Mouse (Mus musculus) limb, embryonic 13.5 days (tissue): ENCODE results near the gene Adcyap1r1. TPM values are rescaled to one million over a fixed set of nuclear protein-coding genes. Genes with fewer than 3 reads are reported as not detected.
A peak's percentile ranks its signal among the peaks of the same experiment; 100 is the strongest.

Source experiments
- ATAC-seq: fragments of 200-750 bp; cut with Nextera tagmentation; 2 replicates; pipeline ENCODE4 v1.8.0; 2017; ENCODE audit warnings: low read depth, moderate number of reproducible peaks, moderate TSS enrichment; ENCODE audit not compliant: low FRiP score
- H3K27ac ChIP-seq: fragments of 300-500 bp; sonication (generic); 2 replicates; pipeline ENCODE4 v1.5.1; 2015; ENCODE audit warnings: inconsistent platforms, mild to moderate bottlenecking, moderate library complexity
- H3K27me3 ChIP-seq: fragments of 300-500 bp; sonication (generic); 2 replicates; pipeline ENCODE4 v1.6.1; 2015; ENCODE audit warnings: mild to moderate bottlenecking, inconsistent platforms
- H3K36me3 ChIP-seq: fragments of 300-500 bp; sonication (generic); 2 replicates; pipeline ENCODE4 v1.6.1; 2015; ENCODE audit warnings: inconsistent platforms, mild to moderate bottlenecking, moderate library complexity
- H3K4me1 ChIP-seq: fragments of 300-500 bp; sonication (generic); 2 replicates; pipeline ENCODE4 v1.6.1; 2015; ENCODE audit warnings: inconsistent platforms
- H3K4me2 ChIP-seq: fragments of 300-500 bp; sonication (generic); replicated peaks from 2 replicates; pipeline ENCODE4 v1.6.1; 2015; ENCODE audit warnings: inconsistent platforms, mild to moderate bottlenecking, moderate library complexity
- H3K4me3 ChIP-seq: fragments of 300-500 bp; sonication (generic); 2 replicates; pipeline ENCODE4 v1.5.1; 2015; ENCODE audit warnings: moderate library complexity, mild to moderate bottlenecking, inconsistent platforms
- H3K9ac ChIP-seq: fragments of 300-500 bp; sonication (generic); 2 replicates; pipeline ENCODE4 v1.6.1; 2015; ENCODE audit warnings: mild to moderate bottlenecking, inconsistent platforms
- H3K9me3 ChIP-seq: fragments of 300-500 bp; sonication (generic); 2 replicates; pipeline ENCODE4 v1.6.1; 2016; ENCODE audit warnings: inconsistent platforms
- WGBS: fragments of 180-500 bp; shearing (Covaris S2); methylation state at CpG from one replicate; pipeline ENCODE4 v1.1.7; 2015; 5-methylcytosine and 5-hydroxymethylcytosine counted together
- polyA plus RNA-seq: library from polyadenylated mRNA; unstranded; fragments of >200 nt; fragmentation: Nextera tagmentation; extraction: Ambion mirVana; gene quantifications from 2 replicates; pipeline ENCODE4 v1.2.1, GENCODE M21; 2015

The Adcyap1r1 gene
- polyA plus RNA-seq, 1 experiment from 2014 or later, result 1.4 TPM

GRCm38 (mm10) chr6:55432121-55432520 is 19.7 kb upstream of the Adcyap1r1 start:
- no peaks in the 10 kb centered on the region for H3K9me3 ChIP-seq
- no peak for ATAC-seq
- no peaks in the 10 kb centered on the region for H3K36me3 ChIP-seq

GRCm38 (mm10) chr6:55434360-55434759 is 17.4 kb upstream of the Adcyap1r1 start:
- 23% methylated on average over 3 of the region's 3 CpGs for WGBS
- no peak overlapping the region for H3K4me3 ChIP-seq

More at GRCm38 (mm10) chr6:55432121-55432520, 19.7 kb upstream of the Adcyap1r1 start:
- H3K27ac ChIP-seq, result no peak overlapping the region
- H3K4me2 ChIP-seq, result no peak overlapping the region
- no peak overlapping the region for H3K4me3 ChIP-seq
- H3K27me3 ChIP-seq, result no peaks in the 10 kb centered on the region
- 0 out of 2 replicates have a peak, but pooled peaks cover 5% of the 10 kb centered on the region for H3K4me1 ChIP-seq
- H3K9ac ChIP-seq, result no peak overlapping the region

DNA sequence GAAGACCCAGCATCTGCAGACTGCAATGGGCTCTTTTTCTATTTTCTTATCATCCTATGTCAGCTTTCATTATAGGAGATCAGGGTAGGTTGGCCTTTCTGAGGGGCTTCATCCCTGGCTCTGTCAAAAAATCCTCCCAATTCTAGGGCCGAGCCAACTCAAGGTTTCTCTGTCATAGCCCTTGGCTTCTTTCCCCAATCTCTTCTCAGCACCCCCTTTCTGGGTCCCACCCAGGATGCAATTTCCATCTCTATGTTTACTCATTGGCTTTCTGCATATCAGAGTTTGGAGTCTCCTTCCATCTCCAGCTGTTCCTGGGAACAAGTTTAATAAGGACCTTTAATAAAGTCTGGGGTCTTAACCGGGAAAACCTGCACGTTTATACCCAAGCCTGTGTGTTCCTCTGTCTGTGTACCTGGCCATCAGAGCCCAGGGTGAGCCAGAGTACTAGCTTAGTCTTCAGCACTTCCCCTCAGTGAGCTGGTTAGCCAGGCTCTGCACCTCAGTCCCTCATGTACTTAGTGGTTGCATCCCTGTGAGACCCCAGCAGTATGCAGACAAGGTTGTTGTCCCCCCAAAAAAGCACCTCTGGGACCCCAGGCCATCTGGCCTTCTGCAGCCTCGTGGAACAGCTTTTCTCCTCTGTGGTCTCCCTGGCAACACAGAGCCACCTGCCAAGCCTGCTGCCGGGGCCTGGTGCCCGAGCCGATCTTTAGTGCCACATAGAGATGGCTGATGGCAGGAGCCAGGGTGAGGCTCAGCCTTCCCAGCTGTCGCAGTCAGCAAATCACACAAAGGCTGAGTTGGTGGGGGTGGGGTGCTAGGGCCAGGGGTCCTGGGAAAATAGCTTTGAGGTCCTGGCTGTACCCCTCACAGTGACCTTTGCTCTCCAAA is 16.3 kb upstream of the Adcyap1r1 start:
- Histone ChIP-seq H3K9ac (no peak overlapping the region), H3K27ac (no peak overlapping the region), H3K4me1 (0 out of 2 replicates have a peak, but pooled peaks cover 5% of the 10 kb centered on the region), H3K4me3 (no peak overlapping the region), H3K36me3 (no peaks in the 10 kb centered on the region), H3K27me3 (no peaks in the 10 kb centered on the region), H3K9me3 (no peaks in the 10 kb centered on the region), H3K4me2 (no peak overlapping the region)
- 58% methylated on average over 8 of the region's 8 CpGs for WGBS
- ATAC-seq, result no peak

More at GRCm38 (mm10) chr6:55434360-55434759, 17.4 kb upstream of the Adcyap1r1 start:
- peak; percentile 76 for ATAC-seq
- H3K27ac ChIP-seq, result no peak overlapping the region
- H3K27me3 ChIP-seq, result no peaks in the 10 kb centered on the region
- no peaks in the 10 kb centered on the region for H3K9me3 ChIP-seq
- H3K9ac ChIP-seq, result no peak overlapping the region
- no peaks in the 10 kb centered on the region for H3K36me3 ChIP-seq
- H3K4me1 ChIP-seq, result 0 out of 2 replicates have a peak, but pooled peaks cover 5% of the 10 kb centered on the region
- no peak overlapping the region for H3K4me2 ChIP-seq

DNA sequence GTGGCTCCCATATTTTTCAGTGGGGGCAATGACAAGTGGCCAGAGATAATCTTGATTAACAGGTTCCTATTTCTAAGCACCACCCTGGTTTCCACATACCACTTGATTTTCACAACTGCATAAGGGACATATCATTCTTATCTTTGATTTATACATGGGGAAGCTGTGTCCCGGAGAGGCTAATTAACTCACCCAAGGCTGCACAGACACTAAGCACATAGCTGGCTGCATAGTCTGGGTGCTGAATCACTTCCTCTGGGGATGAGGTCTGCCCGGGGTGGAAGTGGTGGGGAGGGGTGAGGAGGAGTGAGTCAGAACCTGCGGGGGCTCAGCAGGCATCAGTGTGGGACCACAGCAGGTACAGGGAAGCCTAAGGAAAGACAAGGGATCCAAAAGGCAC is 13.9 kb upstream of the Adcyap1r1 start:
- Histone ChIP-seq H3K4me3 (no peak overlapping the region), H3K9ac (no peak overlapping the region), H3K9me3 (no peaks in the 10 kb centered on the region), H3K36me3 (no peaks in the 10 kb centered on the region), H3K4me1 (0 out of 2 replicates have a peak, but pooled peaks cover 5% of the 10 kb centered on the region), H3K4me2 (no peak overlapping the region), H3K27me3 (no peaks in the 10 kb centered on the region), H3K27ac (no peak overlapping the region)
- 43% methylated on average over 3 of the region's 3 CpGs for WGBS
- no peak for ATAC-seq

DNA sequence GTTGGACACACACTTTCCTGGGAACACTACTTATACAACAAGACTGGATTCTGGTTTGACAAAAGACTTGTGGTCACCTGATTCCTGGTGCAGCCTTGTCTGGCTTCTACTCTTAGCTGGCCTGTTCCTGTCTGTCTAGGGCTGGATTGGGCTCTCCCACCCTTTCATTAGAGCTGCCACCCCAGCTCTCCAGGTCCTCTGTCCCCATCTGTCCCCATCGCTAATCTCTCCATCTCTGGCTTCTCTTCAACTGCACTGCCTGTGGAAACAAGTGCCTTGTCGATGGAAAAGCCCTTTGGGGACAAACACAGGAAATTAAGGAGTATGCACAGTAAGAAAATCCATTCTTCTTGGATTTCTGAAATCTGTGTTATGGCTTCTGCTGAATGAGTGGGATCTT is 12.9 kb upstream of the Adcyap1r1 start:
- Histone ChIP-seq H3K27me3 (no peaks in the 10 kb centered on the region), H3K27ac (no peak overlapping the region), H3K4me2 (no peak overlapping the region), H3K9me3 (no peaks in the 10 kb centered on the region), H3K36me3 (no peaks in the 10 kb centered on the region), H3K4me3 (no peak overlapping the region), H3K9ac (no peak overlapping the region), H3K4me1 (0 out of 2 replicates have a peak, but pooled peaks cover 5% of the 10 kb centered on the region)
- no peak for ATAC-seq
- 60% methylated on average over 2 of the region's 2 CpGs for WGBS

DNA sequence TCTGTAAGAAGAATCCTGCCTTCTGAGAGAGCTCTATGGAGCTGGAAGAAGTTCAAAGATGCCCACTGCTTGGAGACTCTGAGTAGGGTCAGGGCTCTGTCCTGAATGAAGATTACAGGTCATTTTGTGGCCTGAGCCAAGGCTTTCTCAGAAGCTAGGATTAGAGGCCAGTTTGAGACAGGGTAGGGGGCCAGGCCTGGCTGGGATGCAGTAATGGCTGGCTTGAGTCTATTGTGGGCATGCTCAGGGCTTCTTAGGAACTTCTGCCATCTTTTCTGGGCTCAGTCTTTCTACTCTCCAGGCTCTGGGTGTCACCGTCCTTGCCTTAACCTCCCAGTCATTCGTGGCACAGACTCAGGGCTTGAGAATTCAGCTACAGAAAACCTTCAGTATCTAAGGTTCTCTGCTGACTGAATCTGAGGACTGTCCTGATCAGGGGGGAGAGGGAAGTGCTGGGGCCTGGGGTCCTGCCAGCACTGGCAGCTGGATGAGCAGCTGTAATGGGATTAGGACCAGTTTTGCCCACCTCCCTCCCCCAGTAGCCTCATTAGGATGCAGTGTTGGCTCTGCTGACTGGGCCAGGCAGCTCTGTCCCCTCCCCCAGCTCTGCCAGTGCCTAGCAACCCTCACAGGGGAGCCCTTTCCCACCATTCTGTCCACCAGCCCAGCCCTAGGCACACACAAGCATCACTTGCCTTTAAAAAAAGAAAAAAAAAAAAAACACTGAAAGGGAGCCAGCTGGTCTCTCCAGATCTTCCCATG is 7.7 kb upstream of the Adcyap1r1 start:
- Histone ChIP-seq H3K4me2 (no peak overlapping the region), H3K4me3 (no peak overlapping the region), H3K36me3 (no peaks in the 10 kb centered on the region), H3K4me1 (peaks cover 3% of the 10 kb centered on the region; the same call in 1 of the 2 replicates), H3K27me3 (peaks cover 11% of the 10 kb centered on the region; the same call in 1 of the 2 replicates), H3K9me3 (no peaks in the 10 kb centered on the region), H3K27ac (no peak overlapping the region), H3K9ac (no peak overlapping the region)
- WGBS, result 27% methylated on average over 2 of the region's 2 CpGs
- ATAC-seq, result peak; percentile 82; the same call in 1 of the 2 replicates

- Histone ChIP-seq H3K4me3 (no peak overlapping the region), H3K4me2 (no peak overlapping the region), H3K27me3 (peaks cover 17% of the 10 kb centered on the region), H3K9ac (no peak overlapping the region), H3K36me3 (no peaks in the 10 kb centered on the region), H3K4me1 (peaks cover 3% of the 10 kb centered on the region; the same call in 1 of the 2 replicates), H3K9me3 (no peaks in the 10 kb centered on the region), H3K27ac (no peak overlapping the region)
- WGBS, result 44% methylated on average over 4 of the region's 4 CpGs
- no peak for ATAC-seq
Measured at GRCm38 (mm10) chr6:55444721-55445120, 7.1 kb upstream of the Adcyap1r1 start.

GRCm38 (mm10) chr6:55448199-55448598 is 3.6 kb upstream of the Adcyap1r1 start:
- ATAC-seq, result no peak
- H3K27me3 ChIP-seq, result peaks cover 52% of the 10 kb centered on the region
- H3K27ac ChIP-seq, result no peak overlapping the region
- no peak overlapping the region for H3K4me3 ChIP-seq
- no peak overlapping the region for H3K4me2 ChIP-seq
- 76% methylated on average over 9 of the region's 9 CpGs for WGBS
- peaks cover 12% of the 10 kb centered on the region for H3K4me1 ChIP-seq
- H3K9me3 ChIP-seq, result no peaks in the 10 kb centered on the region
- H3K9ac ChIP-seq, result no peak overlapping the region
- no peaks in the 10 kb centered on the region for H3K36me3 ChIP-seq

DNA sequence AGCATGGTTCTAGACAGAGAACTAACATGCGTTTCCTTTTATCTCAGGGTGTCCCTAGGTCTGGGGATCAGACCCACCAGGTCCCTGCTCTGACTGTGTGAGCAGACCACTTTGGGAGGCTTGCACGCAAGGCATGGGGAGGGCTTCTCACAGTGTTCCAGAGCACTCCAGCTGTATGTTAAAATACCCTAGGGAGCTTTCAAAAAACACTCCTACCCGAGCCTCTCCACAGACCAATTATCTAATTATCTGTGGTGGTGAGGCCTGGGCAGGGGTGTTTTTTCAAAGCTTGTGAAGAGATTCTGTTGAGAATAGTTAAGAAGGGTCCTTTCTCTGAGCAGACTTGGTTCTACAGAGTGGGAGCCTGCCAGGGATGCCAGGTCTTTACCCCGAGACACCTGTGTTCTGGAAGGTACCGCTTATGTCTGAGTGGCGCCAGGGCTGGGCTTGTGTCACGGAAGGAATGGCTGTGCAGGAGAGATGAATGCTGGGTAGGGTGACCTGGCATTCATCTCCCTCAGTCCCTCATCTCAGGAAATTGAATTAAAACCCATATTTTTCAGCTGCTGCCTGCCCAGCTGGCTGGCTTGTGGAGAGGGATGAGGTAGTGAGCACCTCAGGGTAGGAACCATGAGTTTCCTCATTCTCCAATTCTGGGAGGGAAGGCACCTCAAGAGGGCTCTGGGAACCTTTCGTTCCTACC is 2.7 kb upstream of the Adcyap1r1 start:
- H3K27me3 ChIP-seq, result peaks cover 62% of the 10 kb centered on the region
- H3K4me1 ChIP-seq, result peaks cover 12% of the 10 kb centered on the region
- H3K9me3 ChIP-seq, result no peaks in the 10 kb centered on the region
- H3K4me2 ChIP-seq, result no peak overlapping the region
- no peak overlapping the region for H3K4me3 ChIP-seq
- no peak overlapping the region for H3K9ac ChIP-seq
- 73% methylated on average over 8 of the region's 8 CpGs for WGBS
- H3K27ac ChIP-seq, result no peak overlapping the region
- no peaks in the 10 kb centered on the region for H3K36me3 ChIP-seq
- ATAC-seq, result no peak

GRCm38 (mm10) chr6:55452381-55452780 is 603 bp downstream of the Adcyap1r1 start:
- WGBS, result 1% methylated on average over 24 of the region's 24 CpGs
- peaks cover 89% of the 10 kb centered on the region for H3K27me3 ChIP-seq

GRCm38 (mm10) chr6:55453548-55453947 is 1.8 kb downstream of the Adcyap1r1 start:
- no peak overlapping the region for H3K4me2 ChIP-seq
- no peak overlapping the region for H3K9ac ChIP-seq
- ATAC-seq, result no peak
- peaks cover 82% of the 10 kb centered on the region for H3K27me3 ChIP-seq
- H3K4me3 ChIP-seq, result no peak overlapping the region
- WGBS, result 15% methylated on average over 1 of the region's 1 CpGs
- peaks cover 9% of the 10 kb centered on the region for H3K4me1 ChIP-seq
- no peaks in the 10 kb centered on the region for H3K9me3 ChIP-seq
- H3K36me3 ChIP-seq, result no peaks in the 10 kb centered on the region
- H3K27ac ChIP-seq, result no peak overlapping the region

More at GRCm38 (mm10) chr6:55452381-55452780, 603 bp downstream of the Adcyap1r1 start:
- Histone ChIP-seq H3K9me3 (no peaks in the 10 kb centered on the region), H3K4me1 (peaks cover 9% of the 10 kb centered on the region), H3K36me3 (no peaks in the 10 kb centered on the region), H3K4me3 (peak overlapping the region; percentile 53), H3K9ac (peak overlapping the region; percentile 65), H3K27ac (no peak overlapping the region), H3K4me2 (peak overlapping the region; percentile 97)
- ATAC-seq, result no peak
